Mouse (Mus musculus): ENCODE measurements around the gene Prss50. TPM values are rescaled to one million over a fixed set of nuclear protein-coding genes. Genes with fewer than 3 reads are reported as not detected.

Gene Prss50
- total and polyA plus RNA-seq, 2 experiments = not detected

DNA sequence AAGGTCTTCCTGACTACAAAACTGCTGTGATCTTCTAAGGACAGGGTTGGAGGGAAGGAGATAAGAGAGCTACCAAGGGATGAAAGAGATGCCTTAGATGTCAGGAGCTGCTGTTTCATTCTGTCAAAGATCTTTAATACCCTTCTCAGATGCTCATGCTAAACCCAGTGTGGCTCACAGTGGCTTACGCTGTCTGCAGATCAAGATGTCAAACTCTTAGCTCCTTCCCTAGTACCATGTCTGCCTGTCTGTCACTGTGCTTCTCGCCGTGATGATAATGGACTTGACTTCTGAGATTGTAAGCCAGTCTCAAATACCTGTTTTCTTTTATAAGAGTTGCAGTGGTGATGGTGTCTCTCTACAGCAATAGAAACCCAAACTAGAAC lies 50.9 kb downstream of the Prss50 start:
- H3K36me3 ChIP-seq (ENCODE audit: control insufficient read depth, insufficient read depth, low read length) = no peaks in the 10 kb centered on the region
- H3K27me3 ChIP-seq (ENCODE audit: control insufficient read depth, insufficient read depth, low read length) = no peaks in the 10 kb centered on the region
- TF ChIP-seq CTCF (IDR thresholded peaks at IDR 0.05; ENCODE audit: low read depth, low read length) = no peak
- no peak for TF ChIP-seq POLR2A (IDR thresholded peaks at IDR 0.05; ENCODE audit: extremely low read depth, insufficient read depth, low read length)
- no peaks in the 10 kb centered on the region for H3K4me1 ChIP-seq (ENCODE audit: control insufficient read depth, insufficient read depth, low read length)
- 94% methylated on average over 3 of the region's 3 CpGs for WGBS
- H3K9ac ChIP-seq (ENCODE audit: low read depth, low read length) = no peak overlapping the region
- no peak overlapping the region for H3K4me3 ChIP-seq (ENCODE audit: insufficient read depth, low read depth, low read length)
- H3K27ac ChIP-seq (replicated peaks; ENCODE audit: insufficient read depth, low read depth, low read length) = no peak overlapping the region
- no peak for DNase-seq (ENCODE audit: extremely low read depth, low read depth, low spot score)
- H3K79me2 ChIP-seq (ENCODE audit: control insufficient read depth, insufficient read depth, low read length) = no peaks in the 10 kb centered on the region

DNA sequence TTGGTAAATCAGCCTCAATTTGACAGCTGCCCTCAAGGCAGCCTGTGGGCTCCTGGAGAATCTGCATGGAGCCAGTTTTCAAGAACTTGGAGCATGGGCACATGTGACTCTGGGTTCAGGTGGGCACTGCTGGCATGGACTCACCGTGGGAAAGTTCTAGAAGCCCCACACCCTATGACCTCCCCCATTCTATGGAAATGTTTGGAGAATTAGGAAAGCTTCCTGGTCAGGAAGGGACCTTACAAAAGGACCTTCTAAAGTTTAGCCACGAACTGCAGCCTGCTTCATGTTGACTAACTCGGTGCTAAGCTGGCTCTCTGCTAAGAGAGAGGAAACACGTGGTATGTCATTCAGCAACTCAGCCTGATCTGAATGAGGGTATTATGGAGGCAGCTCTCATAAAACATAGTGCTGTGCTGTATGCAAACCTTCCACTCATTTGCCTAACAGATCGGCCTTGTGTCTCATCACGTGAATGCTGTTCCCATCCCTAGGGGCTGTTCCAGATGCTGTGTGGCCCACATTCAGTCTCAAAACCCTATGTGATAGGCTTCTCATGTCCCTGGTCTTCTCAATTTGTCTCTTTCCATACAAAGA lies 51.7 kb downstream of the Prss50 start:
- no peak for TF ChIP-seq POLR2A (IDR thresholded peaks at IDR 0.05; ENCODE audit: extremely low read depth, insufficient read depth, low read length)
- no peak for TF ChIP-seq CTCF (IDR thresholded peaks at IDR 0.05; ENCODE audit: low read depth, low read length)
- H3K27ac ChIP-seq (replicated peaks; ENCODE audit: insufficient read depth, low read depth, low read length) = no peak overlapping the region
- no peaks in the 10 kb centered on the region for H3K27me3 ChIP-seq (ENCODE audit: control insufficient read depth, insufficient read depth, low read length)
- no peaks in the 10 kb centered on the region for H3K36me3 ChIP-seq (ENCODE audit: control insufficient read depth, insufficient read depth, low read length)
- H3K79me2 ChIP-seq (ENCODE audit: control insufficient read depth, insufficient read depth, low read length) = no peaks in the 10 kb centered on the region
- WGBS = 81% methylated on average over 6 of the region's 6 CpGs
- no peak overlapping the region for H3K9ac ChIP-seq (ENCODE audit: low read depth, low read length)
- DNase-seq (ENCODE audit: extremely low read depth, low read depth, low spot score) = no peak
- no peaks in the 10 kb centered on the region for H3K4me1 ChIP-seq (ENCODE audit: control insufficient read depth, insufficient read depth, low read length)
- H3K4me3 ChIP-seq (ENCODE audit: insufficient read depth, low read depth, low read length) = no peak overlapping the region

Other genes starting within 250 kb of the Prss50 start
- gene Nradd, start 233.5 kb upstream of the Prss50 start, total RNA-seq (2014; rRNA removed) = 0.65 and 1.6 TPM in 2 replicates
- gene Nradd, start 233.5 kb upstream of the Prss50 start, polyA plus RNA-seq (2012; rRNA removed) = 0.92 and 1.4 TPM in 2 replicates
- gene Nbeal2, start 203.8 kb upstream of the Prss50 start, total RNA-seq (2014; rRNA removed) = 2.1 and 4.6 TPM in 2 replicates
- 11.6 and 12.7 TPM in 2 replicates for gene Nbeal2, start 203.8 kb upstream of the Prss50 start, polyA plus RNA-seq (2012; rRNA removed)
- gene Ccdc12, start 201.5 kb upstream of the Prss50 start, total RNA-seq (2014; rRNA removed) = 28.7 and 29.9 TPM in 2 replicates
- gene Ccdc12, start 201.5 kb upstream of the Prss50 start, polyA plus RNA-seq (2012; rRNA removed) = 48.7 and 51.4 TPM in 2 replicates
- gene Myl3, start 116.1 kb upstream of the Prss50 start, total RNA-seq (2014; rRNA removed) = 0.55 and 0.94 TPM in 2 replicates
- gene Myl3, start 116.1 kb upstream of the Prss50 start, polyA plus RNA-seq (2012; rRNA removed) = 0.25 TPM in 1 of 2 replicates, not detected in the other
- 7.4 and 11.0 TPM in 2 replicates for gene Pth1r, start 110.8 kb upstream of the Prss50 start, total RNA-seq (2014; rRNA removed)
- gene Pth1r, start 110.8 kb upstream of the Prss50 start, polyA plus RNA-seq (2012; rRNA removed) = 24.4 and 28.1 TPM in 2 replicates
- not detected in 2 replicates for gene Prss42, start 59.8 kb upstream of the Prss50 start, total RNA-seq (2014; rRNA removed)
- not detected in 2 replicates for gene Prss42, start 59.8 kb upstream of the Prss50 start, polyA plus RNA-seq (2012; rRNA removed)
- gene Prss44, start 44.0 kb upstream of the Prss50 start, total RNA-seq (2014; rRNA removed) = not detected in 2 replicates
- not detected in 2 replicates for gene Prss44, start 44.0 kb upstream of the Prss50 start, polyA plus RNA-seq (2012; rRNA removed)
- gene Prss43, start 31.3 kb upstream of the Prss50 start, total RNA-seq (2014; rRNA removed) = not detected in 2 replicates
- gene Prss43, start 31.3 kb upstream of the Prss50 start, polyA plus RNA-seq (2012; rRNA removed) = not detected in 2 replicates
- gene Prss45, start 23.4 kb upstream of the Prss50 start, total RNA-seq (2014; rRNA removed) = not detected in 2 replicates
- not detected in 2 replicates for gene Prss45, start 23.4 kb upstream of the Prss50 start, polyA plus RNA-seq (2012; rRNA removed)
- not detected in 2 replicates for gene Prss46, start 13.5 kb upstream of the Prss50 start, total RNA-seq (2014; rRNA removed)
- not detected in 2 replicates for gene Prss46, start 13.5 kb upstream of the Prss50 start, polyA plus RNA-seq (2012; rRNA removed)
- gene Als2cl, start 21.9 kb downstream of the Prss50 start, total RNA-seq (2014; rRNA removed) = 8.0 and 16.8 TPM in 2 replicates
- gene Als2cl, start 21.9 kb downstream of the Prss50 start, polyA plus RNA-seq (2012; rRNA removed) = 29.1 and 45.5 TPM in 2 replicates
- 4.4 and 5.5 TPM in 2 replicates for gene Tmie, start 22.1 kb downstream of the Prss50 start, total RNA-seq (2014; rRNA removed)
- 13.1 and 20.8 TPM in 2 replicates for gene Tmie, start 22.1 kb downstream of the Prss50 start, polyA plus RNA-seq (2012; rRNA removed)
- gene Fam240a, start 58.9 kb downstream of the Prss50 start, total RNA-seq (2014; rRNA removed) = not detected in 2 replicates
- gene Fam240a, start 58.9 kb downstream of the Prss50 start, polyA plus RNA-seq (2012; rRNA removed) = not detected in 2 replicates
- gene Tdgf1, start 88.2 kb downstream of the Prss50 start, total RNA-seq (2014; rRNA removed) = not detected in 2 replicates
- gene Tdgf1, start 88.2 kb downstream of the Prss50 start, polyA plus RNA-seq (2012; rRNA removed) = not detected in 2 replicates
- 0.46 TPM in 1 of 2 replicates, not detected in the other for gene Lrrc2, start 93.6 kb downstream of the Prss50 start, total RNA-seq (2014; rRNA removed)
- gene Lrrc2, start 93.6 kb downstream of the Prss50 start, polyA plus RNA-seq (2012; rRNA removed) = not detected in 2 replicates
- gene Rtp3, start 132.6 kb downstream of the Prss50 start, total RNA-seq (2014; rRNA removed) = 14.5 and 19.8 TPM in 2 replicates
- gene Rtp3, start 132.6 kb downstream of the Prss50 start, polyA plus RNA-seq (2012; rRNA removed) = 57.5 and 61.0 TPM in 2 replicates
- gene Ltf, start 161.3 kb downstream of the Prss50 start, total RNA-seq (2014; rRNA removed) = 0.37 and 0.47 TPM in 2 replicates
- gene Ltf, start 161.3 kb downstream of the Prss50 start, polyA plus RNA-seq (2012; rRNA removed) = 0.12 and 0.51 TPM in 2 replicates
- gene Ccrl2, start 199.6 kb downstream of the Prss50 start, total RNA-seq (2014; rRNA removed) = 2.4 and 3.2 TPM in 2 replicates
- gene Ccrl2, start 199.6 kb downstream of the Prss50 start, polyA plus RNA-seq (2012; rRNA removed) = 1.3 and 1.8 TPM in 2 replicates